Mouse (Mus musculus) layer of hippocampus, adult 18-20 months (tissue): Measurements from ENCODE around the gene Kif19a. TPM values are rescaled to one million over a fixed set of nuclear protein-coding genes. Genes with fewer than 3 reads are reported as not detected.

Experiments
- DNase-seq, 2 experiments: peaks; one replicate each; pipeline ENCODE4 v3.0.0; 2022; ENCODE audit warnings: low spot score in 2 of 2
- long read RNA-seq: library from polyadenylated mRNA; stranded (forward); transcript quantifications from one replicate; pipeline ENCODE4 v2.0.0, GENCODE M21; 2021
- total RNA-seq, 2 experiments: library from RNA; stranded (reverse); gene quantifications; 2 replicates each; pipeline ENCODE4 v1.2.3; 2021

Kif19a gene
- 1 to 10 TPM; 3.0 to 3.1 TPM for total RNA-seq
- long read RNA-seq, partial matches to known transcripts: 0 of 2 reads
- long read RNA-seq, other reads (novel, unspliced or antisense): 0 of 2 reads

GRCm38 (mm10) chr11:114764820-114765818 is at the start of gene Kif19a:
Gene Kif19a (plus strand): TSS chr11:114765388.
- no peak for DNase-seq

GRCm38 (mm10) chr11:114715531-114715930 is 49.7 kb upstream of the Kif19a start:
- no peak for DNase-seq

- no peak for DNase-seq
These were observed 44.7 kb upstream of the Kif19a start for GRCm38 (mm10) chr11:114720535-114720934.

GRCm38 (mm10) chr11:114722438-114722837 is 42.8 kb upstream of the Kif19a start:
- DNase-seq: no peak

GRCm38 (mm10) chr11:114723030-114723429 is 42.2 kb upstream of the Kif19a start:
- no peak for DNase-seq

GRCm38 (mm10) chr11:114724787-114725590 is 40.2 kb upstream of the Kif19a start:
- DNase-seq: peak; percentile 31 to 57

GRCm38 (mm10) chr11:114726965-114727825 is 38.0 kb upstream of the Kif19a start, which contains the start of gene Dnaic2:
Gene Dnaic2 (plus strand): TSS chr11:114727408.
- DNase-seq: peak; percentile 65 to 74

GRCm38 (mm10) chr11:114727826-114728186 is 37.4 kb upstream of the Kif19a start:
- DNase-seq: no peak

GRCm38 (mm10) chr11:114728333-114728732 is 36.9 kb upstream of the Kif19a start:
- DNase-seq: no peak

GRCm38 (mm10) chr11:114729832-114730363 is 35.3 kb upstream of the Kif19a start:
- no peak for DNase-seq

GRCm38 (mm10) chr11:114731711-114732110 is 33.5 kb upstream of the Kif19a start:
- DNase-seq: no peak

- no peak for DNase-seq
These were observed 32.3 kb upstream of the Kif19a start for GRCm38 (mm10) chr11:114732890-114733289.

GRCm38 (mm10) chr11:114736111-114736510 is 29.1 kb upstream of the Kif19a start:
- DNase-seq: no peak

GRCm38 (mm10) chr11:114736913-114737624 is 28.1 kb upstream of the Kif19a start:
- DNase-seq: peak in 1 of 2 experiments; percentile 73

GRCm38 (mm10) chr11:114740598-114740997 is 24.6 kb upstream of the Kif19a start:
- no peak for DNase-seq

GRCm38 (mm10) chr11:114741451-114741850 is 23.7 kb upstream of the Kif19a start:
- DNase-seq: no peak

- DNase-seq: peak; percentile 79 to 93
These were observed 20.1 kb upstream of the Kif19a start for GRCm38 (mm10) chr11:114745134-114745533.

- no peak for DNase-seq
These were observed 17.5 kb upstream of the Kif19a start for GRCm38 (mm10) chr11:114747564-114748138.

- no peak for DNase-seq
These were observed 4.7 kb downstream of the Kif19a start for GRCm38 (mm10) chr11:114769911-114770310.
